Mouse (Mus musculus) left cerebral cortex, postnatal 10 days (tissue): ENCODE measurements around the gene Trpc6. TPM values are rescaled to one million over a fixed set of nuclear protein-coding genes. Genes with fewer than 3 reads are reported as not detected.

ENCODE experiments used
- DNase-seq, 2 experiments: peaks; one replicate each; pipeline ENCODE4 v3.0.0; 2021 to 2022; ENCODE audit warnings: low spot score in 2 of 2, mixed read lengths in 1 of 2; ENCODE audit errors: extremely low spot score in 1 of 2
- intact Hi-C: fragments of 180-260 bp; cut with DNase I; formaldehyde crosslinking; loops from one replicate; pipeline ENCODE4 v1.15.1; 2025
- total RNA-seq, 2 experiments: library from RNA; stranded (reverse); gene quantifications; 2 replicates each; pipeline ENCODE4 v1.2.3; 2021

Trpc6 gene
- 1 to 10 TPM; 5.6 to 5.7 TPM for total RNA-seq

GRCm38 (mm10) chr9:8544041-8544794, at the start of gene Trpc6:
Gene Trpc6 (plus strand): TSS chr9:8544142.
- intact Hi-C loops, result no loop called here

DNA sequence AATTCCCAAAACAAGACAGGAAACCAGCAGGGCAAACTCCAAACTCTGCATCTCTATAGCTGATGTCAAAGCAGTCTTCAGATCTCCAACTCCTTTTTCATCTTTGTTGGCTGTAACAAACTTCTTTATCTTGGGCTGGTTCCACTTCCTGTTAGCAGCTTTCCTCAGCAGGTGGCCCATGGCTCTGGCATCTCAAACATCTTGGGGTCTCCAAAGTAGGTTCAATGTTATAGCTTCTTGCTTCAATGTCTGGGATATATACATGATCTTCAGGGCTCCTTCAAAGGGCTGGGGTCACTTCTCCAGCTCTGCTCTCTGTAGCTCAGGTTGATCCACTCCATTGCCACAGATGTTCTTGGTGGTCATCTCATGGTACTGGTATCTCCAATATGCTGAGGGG, 23.0 kb upstream of the Trpc6 start:
- DNase-seq, result no peak
- intact Hi-C loops, result no loop called here

More at GRCm38 (mm10) chr9:8544041-8544794, at the start of gene Trpc6:
- DNase-seq, result peak; percentile 1 to 73

GRCm38 (mm10) chr9:8533670-8534069, 10.3 kb upstream of the Trpc6 start:
- intact Hi-C loops, result no loop called here
- DNase-seq, result no peak

GRCm38 (mm10) chr9:8545236-8545635, 1.3 kb downstream of the Trpc6 start:
- intact Hi-C loops, result no loop called here
- no peak for DNase-seq

DNA sequence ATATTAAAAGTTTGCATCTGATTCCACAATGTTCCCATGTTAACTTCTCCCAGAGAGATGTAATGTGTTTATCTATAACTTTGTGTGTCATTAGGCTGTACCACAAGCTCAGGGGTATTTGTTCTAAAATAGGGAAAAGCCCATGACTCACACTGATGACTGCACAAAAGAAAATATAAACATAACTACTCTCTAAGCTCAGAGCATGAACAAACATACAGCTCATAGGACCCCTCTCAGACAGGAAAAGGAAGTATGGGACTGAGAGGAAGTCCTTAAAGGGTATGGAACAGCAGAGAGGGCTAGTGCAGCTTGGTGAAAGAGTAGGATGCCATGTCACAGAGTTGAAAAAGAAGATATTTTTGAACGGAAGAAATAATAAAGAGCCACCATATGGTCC, 14.6 kb downstream of the Trpc6 start:
- DNase-seq, result no peak
- intact Hi-C loops, result no loop called here

DNA sequence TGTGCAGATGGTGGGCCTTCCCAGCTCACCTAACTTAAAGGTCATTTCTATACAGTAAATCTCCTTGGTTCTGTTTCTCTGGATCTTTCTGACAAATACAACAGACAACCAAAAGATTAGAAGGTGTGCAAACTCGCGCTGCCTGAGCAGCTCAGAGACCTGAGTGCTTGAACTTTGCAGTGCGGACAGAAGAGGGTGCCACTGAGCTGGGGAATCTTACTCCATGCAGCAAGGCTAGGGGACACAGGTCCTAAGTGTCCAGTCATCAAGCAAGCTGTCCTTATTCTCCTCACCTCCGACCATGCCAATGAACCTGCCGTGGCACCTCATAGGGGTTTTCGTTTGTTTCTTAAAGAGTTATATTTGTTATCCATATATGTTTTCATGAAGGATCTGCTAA, 48.7 kb downstream of the Trpc6 start:
- intact Hi-C loops, result no loop called here
- DNase-seq, result peak in 1 of 2 experiments; percentile 27

DNA sequence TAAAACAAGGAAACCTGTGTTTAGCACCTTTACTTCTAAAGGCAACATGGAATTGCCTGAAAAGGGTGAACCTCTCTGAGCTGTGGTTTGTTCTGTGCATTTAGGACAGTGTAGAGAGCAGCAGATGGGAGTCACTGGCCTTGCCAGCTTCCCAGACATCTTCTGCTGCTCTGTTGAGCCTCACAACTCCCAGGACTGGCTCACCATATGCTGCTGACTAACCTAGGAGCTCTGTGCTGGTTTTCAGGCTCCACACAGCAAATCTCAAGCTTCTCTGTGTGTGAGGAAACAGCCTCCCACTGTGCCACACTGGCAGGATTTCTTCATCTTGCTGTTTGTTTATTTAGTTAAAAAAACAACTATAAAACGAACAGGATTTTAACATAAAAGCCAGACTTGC, 53.1 kb downstream of the Trpc6 start:
- intact Hi-C loops, result loop anchor here (5.0 kb wide), 1 partner anchor 370 kb away; no protein-coding TSS in a partner anchor
- DNase-seq, result no peak

DNA sequence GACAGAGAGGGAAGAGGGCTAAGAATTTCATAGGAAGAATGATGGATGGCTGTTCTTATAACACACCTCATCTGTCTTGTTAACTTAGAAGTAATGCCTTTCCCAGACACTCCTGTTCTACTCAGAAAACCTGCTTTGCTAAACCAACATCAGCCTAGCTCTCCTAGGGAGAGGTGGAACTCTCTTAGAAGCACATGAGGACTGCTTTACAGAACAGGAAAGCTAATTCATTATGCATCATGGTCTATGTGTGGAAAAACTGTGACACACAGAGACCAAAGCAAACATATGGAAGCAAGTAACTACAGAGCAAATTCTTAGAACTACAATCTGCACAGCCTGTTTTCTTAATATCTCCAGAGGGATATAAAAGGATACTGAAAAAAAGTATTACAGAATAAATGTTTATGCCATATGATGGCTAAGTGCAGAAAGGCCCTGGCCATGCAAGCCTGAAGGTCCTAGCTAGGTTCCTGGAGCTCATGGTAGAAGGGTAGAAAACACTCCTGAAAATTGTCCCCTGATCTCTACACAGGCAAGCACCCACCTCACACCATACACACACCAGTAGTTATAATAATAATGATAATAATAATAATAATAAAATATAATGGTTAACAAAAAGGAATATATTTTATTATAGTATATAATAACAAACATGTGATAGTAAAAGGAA, 63.0 kb downstream of the Trpc6 start:
- DNase-seq, result no peak
- intact Hi-C loops, result no loop called here

- DNase-seq, result peak in 1 of 2 experiments; percentile 78
- intact Hi-C loops, result no loop called here
These were observed 90.4 kb downstream of the Trpc6 start for GRCm38 (mm10) chr9:8634344-8634743.

DNA sequence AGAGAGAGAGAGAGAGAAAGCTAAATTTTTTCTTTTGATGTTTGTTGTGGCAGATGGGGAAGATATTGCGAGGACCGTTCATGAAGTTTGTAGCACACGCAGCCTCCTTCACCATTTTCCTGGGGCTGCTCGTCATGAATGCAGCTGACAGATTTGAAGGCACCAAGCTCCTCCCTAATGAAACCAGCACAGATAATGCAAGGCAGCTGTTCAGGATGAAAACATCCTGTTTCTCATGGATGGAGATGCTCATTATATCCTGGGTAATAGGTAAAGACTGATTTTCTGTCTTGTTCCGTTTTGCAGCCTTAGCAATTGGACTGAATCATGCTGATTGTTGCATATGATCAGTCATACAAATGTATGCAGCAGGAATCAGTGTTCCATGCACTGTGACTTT, 99.5 kb downstream of the Trpc6 start:
- DNase-seq, result no peak
- intact Hi-C loops, result no loop called here

- intact Hi-C loops, result no loop called here
- DNase-seq, result no peak
These were observed 111.4 kb downstream of the Trpc6 start for GRCm38 (mm10) chr9:8655347-8655746.

DNA sequence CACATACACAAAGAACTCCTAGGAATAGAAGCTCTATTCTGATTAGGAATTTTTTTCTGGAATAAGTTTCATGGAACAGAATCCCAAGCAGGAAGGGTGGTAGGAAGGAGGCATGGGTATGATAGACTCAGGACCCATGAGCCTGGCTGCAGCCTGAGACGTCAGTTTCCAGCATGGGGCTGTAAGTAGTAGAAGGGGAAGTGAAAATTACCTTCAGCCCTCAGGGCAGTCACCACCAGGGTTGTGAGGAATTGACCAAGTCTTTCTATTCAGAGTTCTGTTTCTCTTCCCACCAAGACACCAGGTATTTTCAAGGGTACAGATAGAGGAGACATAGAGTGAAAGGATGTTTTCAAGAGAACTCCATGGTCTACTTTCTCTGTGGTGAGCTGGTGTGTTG, 129.0 kb downstream of the Trpc6 start:
- intact Hi-C loops, result no loop called here
- DNase-seq, result no peak

DNA sequence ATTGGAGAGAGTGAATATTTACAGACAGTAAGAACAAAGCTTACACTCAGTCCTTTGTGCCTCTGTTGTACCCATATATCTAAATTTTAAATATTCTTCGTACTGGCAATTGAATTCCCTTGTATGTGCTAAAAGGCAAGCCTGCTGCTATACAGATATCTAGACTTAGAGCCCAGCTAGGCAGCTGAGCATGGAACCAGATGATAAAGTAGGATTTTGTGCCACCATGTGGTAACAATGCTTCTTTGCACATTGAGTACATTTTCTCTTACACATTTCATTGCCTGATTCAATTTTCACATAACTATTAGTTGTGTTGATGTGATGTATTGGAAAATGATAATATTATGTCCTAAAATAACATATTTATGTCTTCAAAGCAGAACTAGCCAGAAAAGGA, 132.7 kb downstream of the Trpc6 start:
- peak in 1 of 2 experiments; percentile 11 for DNase-seq
- intact Hi-C loops, result loop anchor here (1.0 kb wide), 1 partner anchor 450 kb away; no protein-coding TSS in a partner anchor

DNA sequence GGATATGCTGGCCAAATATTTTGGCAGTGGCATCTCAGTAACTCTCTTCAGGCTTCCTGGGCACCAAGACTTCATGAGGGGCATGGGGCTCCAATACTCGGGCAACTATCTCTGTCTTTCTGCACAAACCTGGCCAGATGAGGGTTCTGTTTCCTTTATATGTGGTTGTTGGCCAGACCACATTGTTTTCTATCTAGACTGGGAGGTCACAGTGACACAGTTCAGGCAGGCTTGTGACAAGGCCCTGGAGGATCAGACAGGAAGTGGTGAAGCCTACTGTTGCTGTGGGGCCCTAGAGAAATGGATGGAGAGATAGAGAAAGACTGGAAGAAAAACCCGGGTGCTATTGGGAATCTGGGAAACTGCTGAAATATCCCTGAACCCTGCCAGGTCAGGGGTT, 149.2 kb downstream of the Trpc6 start:
- DNase-seq, result no peak

DNA sequence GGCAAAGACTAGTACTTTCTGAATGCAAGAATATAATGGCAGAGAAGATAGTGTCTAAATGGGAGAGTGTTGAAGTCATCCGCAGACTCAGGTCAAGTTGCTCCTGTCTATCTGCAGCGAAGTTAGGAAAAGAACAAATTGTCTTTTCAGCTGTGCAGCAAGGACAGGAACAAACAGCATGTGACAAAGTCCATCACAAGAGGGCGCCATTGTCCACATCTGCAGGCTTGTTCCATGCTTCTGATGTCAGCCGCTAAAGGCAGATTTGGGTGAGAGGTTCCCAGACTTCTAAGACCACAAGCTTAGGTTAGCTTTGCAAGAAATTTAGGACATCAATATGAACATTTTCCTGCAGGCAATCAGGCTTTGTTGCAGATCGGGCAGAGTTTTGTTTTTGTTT, 156.7 kb downstream of the Trpc6 start:
- peak; percentile 79 to 82 for DNase-seq
- intact Hi-C loops, result loop anchor here (5.0 kb wide), 2 partner anchors 262 to 672 kb away; no protein-coding TSS in a partner anchor

More for the DNA sequence above, 149.2 kb downstream of the Trpc6 start:
- intact Hi-C loops, result no loop called here

DNA sequence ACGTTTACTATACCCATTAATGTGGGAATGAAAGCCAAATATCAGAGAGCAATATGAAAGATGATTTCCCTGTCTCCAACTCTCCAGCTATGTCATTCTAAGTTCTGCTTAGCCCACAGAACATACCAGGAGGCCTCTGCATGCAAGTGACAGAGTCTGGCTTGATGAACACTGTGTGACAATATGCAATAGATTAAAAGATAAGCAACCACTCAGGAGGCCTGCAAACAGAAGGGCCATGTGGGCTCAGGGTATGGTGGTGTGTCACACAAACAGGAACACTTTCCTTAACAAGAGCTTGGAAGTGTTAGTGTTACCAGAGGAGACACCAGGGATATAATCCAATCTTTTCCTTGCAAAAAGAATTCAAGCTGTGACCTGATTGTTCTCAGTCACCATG, 159.6 kb downstream of the Trpc6 start:
- no peak for DNase-seq
- intact Hi-C loops, result loop anchor here (5.0 kb wide), 2 partner anchors 259 to 669 kb away; no protein-coding TSS in a partner anchor

- no peak for DNase-seq
- intact Hi-C loops, result loop anchor here (5.0 kb wide), 2 partner anchors 258 to 668 kb away; no protein-coding TSS in a partner anchor
These were observed 160.0 kb downstream of the Trpc6 start for GRCm38 (mm10) chr9:8703956-8704355.

DNA sequence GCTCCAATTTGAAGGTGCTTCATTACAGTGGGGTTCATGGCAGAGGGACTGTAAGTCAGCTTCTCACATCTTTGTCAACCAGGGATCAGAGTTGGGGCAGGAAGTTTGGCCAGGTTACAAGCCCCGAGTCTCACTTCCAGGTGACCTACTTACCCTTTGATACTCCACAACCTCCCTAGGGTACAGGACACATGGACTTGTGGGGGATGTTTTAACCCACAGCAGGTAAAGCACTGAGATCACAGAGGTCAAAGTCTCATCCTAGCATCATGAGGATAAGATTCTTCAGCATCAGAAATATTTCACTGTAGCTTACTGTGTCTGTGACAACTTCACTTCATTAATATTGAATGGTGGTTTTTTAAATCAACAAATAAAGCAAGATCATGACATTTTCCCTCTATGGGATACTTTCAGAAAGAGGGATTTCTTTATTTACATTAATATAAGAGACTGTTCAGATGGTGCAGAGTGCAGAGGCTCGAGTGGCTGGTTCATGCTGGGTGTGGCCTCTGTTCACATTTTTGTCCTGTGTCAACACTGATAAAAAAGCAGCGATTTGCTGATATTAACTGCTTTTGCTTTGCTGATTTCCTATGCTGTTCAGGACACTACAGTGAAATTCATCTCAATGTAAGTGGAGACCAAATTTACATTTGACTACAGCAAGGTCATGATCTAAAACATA, 166.3 kb downstream of the Trpc6 start:
- DNase-seq, result no peak
- intact Hi-C loops, result no loop called here

- intact Hi-C loops, result no loop called here
- DNase-seq, result no peak
These were observed 175.1 kb downstream of the Trpc6 start for GRCm38 (mm10) chr9:8719017-8719416.
